Mouse (Mus musculus): Measurements from ENCODE around the gene Rmi1. TPM values are rescaled to one million over a fixed set of nuclear protein-coding genes. Genes with fewer than 3 reads are reported as not detected.
A peak's percentile ranks its signal among the peaks of the same experiment; 100 is the strongest.

Rmi1 gene
- polyA plus RNA-seq, 1 experiment from 2014 or later = 13.2 TPM

- no peak overlapping the region for H3K27ac ChIP-seq (ENCODE audit: low read depth, low read length)
- H3K4me1 ChIP-seq (replicated peaks; ENCODE audit: control insufficient read depth, insufficient read depth, low read length) = no peaks in the 10 kb centered on the region
- H3K4me3 ChIP-seq (ENCODE audit: low read depth, low read length) = no peak overlapping the region
- WGBS = 57% methylated on average over 3 of the region's 3 CpGs
- H3K27me3 ChIP-seq (replicated peaks; ENCODE audit: control insufficient read depth, insufficient read depth, low read length) = no peaks in the 10 kb centered on the region
- no peak overlapping the region for H3K4me2 ChIP-seq (replicated peaks; ENCODE audit: low read depth)
- no peaks in the 10 kb centered on the region for H3K9me3 ChIP-seq (ENCODE audit: control insufficient read depth)
- ATAC-seq = no peak
- no peak for TF ChIP-seq CTCF (IDR thresholded peaks at IDR 0.05; ENCODE audit: low read depth)
- H3K9ac ChIP-seq (ENCODE audit: low read depth, low read length) = no peak overlapping the region
- no peaks in the 10 kb centered on the region for H3K36me3 ChIP-seq (ENCODE audit: control insufficient read depth, insufficient read depth)
These were observed 35.7 kb upstream of the Rmi1 start for GRCm38 (mm10) chr13:58366373-58366772.

- 70% methylated on average over 1 of the region's 1 CpGs for WGBS
- Histone ChIP-seq H3K4me1 (replicated peaks; ENCODE audit: control insufficient read depth, insufficient read depth, low read length) (no peaks in the 10 kb centered on the region), H3K4me2 (replicated peaks; ENCODE audit: low read depth) (no peak overlapping the region), H3K27ac (ENCODE audit: low read depth, low read length) (no peak overlapping the region), H3K4me3 (ENCODE audit: low read depth, low read length) (no peak overlapping the region), H3K36me3 (ENCODE audit: control insufficient read depth, insufficient read depth) (no peaks in the 10 kb centered on the region), H3K27me3 (replicated peaks; ENCODE audit: control insufficient read depth, insufficient read depth, low read length) (no peaks in the 10 kb centered on the region), H3K9me3 (ENCODE audit: control insufficient read depth) (no peaks in the 10 kb centered on the region), H3K9ac (ENCODE audit: low read depth, low read length) (no peak overlapping the region)
- no peak for TF ChIP-seq CTCF (IDR thresholded peaks at IDR 0.05; ENCODE audit: low read depth)
- ATAC-seq = no peak
These were observed 34.4 kb upstream of the Rmi1 start for GRCm38 (mm10) chr13:58367641-58368040.

- no peaks in the 10 kb centered on the region for H3K36me3 ChIP-seq (ENCODE audit: control insufficient read depth, insufficient read depth)
- no peak for TF ChIP-seq CTCF (IDR thresholded peaks at IDR 0.05; ENCODE audit: low read depth)
- H3K9ac ChIP-seq (ENCODE audit: low read depth, low read length) = no peak overlapping the region
- no peak overlapping the region for H3K4me3 ChIP-seq (ENCODE audit: low read depth, low read length)
- no peak overlapping the region for H3K4me2 ChIP-seq (replicated peaks; ENCODE audit: low read depth)
- no peak for ATAC-seq
- no peak overlapping the region for H3K27ac ChIP-seq (ENCODE audit: low read depth, low read length)
- WGBS = 69% methylated on average over 4 of the region's 4 CpGs
- H3K4me1 ChIP-seq (replicated peaks; ENCODE audit: control insufficient read depth, insufficient read depth, low read length) = no peaks in the 10 kb centered on the region
- H3K9me3 ChIP-seq (ENCODE audit: control insufficient read depth) = no peaks in the 10 kb centered on the region
- H3K27me3 ChIP-seq (replicated peaks; ENCODE audit: control insufficient read depth, insufficient read depth, low read length) = no peaks in the 10 kb centered on the region
These were observed 33.2 kb upstream of the Rmi1 start for GRCm38 (mm10) chr13:58368835-58369234.

- Histone ChIP-seq H3K4me3 (ENCODE audit: low read depth, low read length) (no peak overlapping the region), H3K9ac (ENCODE audit: low read depth, low read length) (no peak overlapping the region), H3K4me1 (replicated peaks; ENCODE audit: control insufficient read depth, insufficient read depth, low read length) (no peaks in the 10 kb centered on the region), H3K27me3 (replicated peaks; ENCODE audit: control insufficient read depth, insufficient read depth, low read length) (no peaks in the 10 kb centered on the region), H3K9me3 (ENCODE audit: control insufficient read depth) (no peaks in the 10 kb centered on the region), H3K36me3 (ENCODE audit: control insufficient read depth, insufficient read depth) (no peaks in the 10 kb centered on the region), H3K4me2 (replicated peaks; ENCODE audit: low read depth) (peak overlapping the region; percentile 27; the same call in 1 of the 2 replicates), H3K27ac (ENCODE audit: low read depth, low read length) (peak overlapping the region; percentile 46; the same call in 1 of the 2 replicates)
- TF ChIP-seq CTCF (IDR thresholded peaks at IDR 0.05; ENCODE audit: low read depth) = no peak
- ATAC-seq = peak; percentile 92
- 35% methylated on average over 5 of the region's 5 CpGs for WGBS
These were observed 29.5 kb upstream of the Rmi1 start for GRCm38 (mm10) chr13:58372278-58373152.

GRCm38 (mm10) chr13:58373153-58373470 lies 28.9 kb upstream of the Rmi1 start:
- Histone ChIP-seq H3K4me3 (ENCODE audit: low read depth, low read length) (no peak overlapping the region), H3K9ac (ENCODE audit: low read depth, low read length) (no peak overlapping the region), H3K9me3 (ENCODE audit: control insufficient read depth) (no peaks in the 10 kb centered on the region), H3K4me2 (replicated peaks; ENCODE audit: low read depth) (no peak overlapping the region), H3K27me3 (replicated peaks; ENCODE audit: control insufficient read depth, insufficient read depth, low read length) (no peaks in the 10 kb centered on the region), H3K36me3 (ENCODE audit: control insufficient read depth, insufficient read depth) (no peaks in the 10 kb centered on the region), H3K27ac (ENCODE audit: low read depth, low read length) (peak overlapping the region; percentile 46; the same call in 1 of the 2 replicates), H3K4me1 (replicated peaks; ENCODE audit: control insufficient read depth, insufficient read depth, low read length) (no peaks in the 10 kb centered on the region)
- no peak for TF ChIP-seq CTCF (IDR thresholded peaks at IDR 0.05; ENCODE audit: low read depth)
- 55% methylated on average over 2 of the region's 2 CpGs for WGBS
- peak; percentile 27; the same call in 1 of the 2 replicates for ATAC-seq

GRCm38 (mm10) chr13:58384371-58384770 lies 17.7 kb upstream of the Rmi1 start:
- Histone ChIP-seq H3K9me3 (ENCODE audit: control insufficient read depth) (peaks cover 14% of the 10 kb centered on the region), H3K4me1 (replicated peaks; ENCODE audit: control insufficient read depth, insufficient read depth, low read length) (no peaks in the 10 kb centered on the region), H3K27me3 (replicated peaks; ENCODE audit: control insufficient read depth, insufficient read depth, low read length) (no peaks in the 10 kb centered on the region), H3K4me2 (replicated peaks; ENCODE audit: low read depth) (peak overlapping the region; percentile 86), H3K36me3 (ENCODE audit: control insufficient read depth, insufficient read depth) (peaks cover 26% of the 10 kb centered on the region), H3K4me3 (ENCODE audit: low read depth, low read length) (peak overlapping the region; percentile 64), H3K9ac (ENCODE audit: low read depth, low read length) (peak overlapping the region; percentile 91), H3K27ac (ENCODE audit: low read depth, low read length) (peak overlapping the region; percentile 94)
- WGBS = 35% methylated on average over 11 of the region's 11 CpGs
- no peak for TF ChIP-seq CTCF (IDR thresholded peaks at IDR 0.05; ENCODE audit: low read depth)
- no peak for ATAC-seq

Measured in intestine, postnatal 0 days (tissue).